Mouse (Mus musculus) heart, embryonic 14.5 days (tissue): ENCODE data around the gene Sh3bp4. TPM values are rescaled to one million over a fixed set of nuclear protein-coding genes. Genes with fewer than 3 reads are reported as not detected.
A peak's percentile ranks its signal among the peaks of the same experiment; 100 is the strongest.

ENCODE experiments used
- ATAC-seq: fragments of 200-750 bp; cut with Nextera tagmentation; 2 replicates; pipeline ENCODE4 v1.8.0; 2017; ENCODE audit warnings: low read depth, moderate TSS enrichment; ENCODE audit not compliant: insufficient number of reproducible peaks, insufficient read depth, low FRiP score
- H3K27ac ChIP-seq, 2 experiments: fragments of 200-500 bp in 1 of 2; fragments of 300-500 bp in 1 of 2; sonication (generic) in 1 of 2; replicated peaks in 1 of 2; 2 replicates each; pipeline ENCODE4 v1.5.1; 2012 to 2014; ENCODE audit warnings: low read depth in 2 of 2, low read length in 2 of 2, control low read depth in 1 of 2, mild to moderate bottlenecking in 1 of 2, mixed read lengths in 1 of 2; ENCODE audit not compliant: control insufficient read depth in 1 of 2, insufficient read depth in 1 of 2
- H3K27me3 ChIP-seq: fragments of 300-500 bp; sonication (generic); 2 replicates; pipeline ENCODE4 v1.6.1; 2014; ENCODE audit warnings: mild to moderate bottlenecking, low read length, control low read depth; ENCODE audit not compliant: control insufficient read depth, insufficient read depth
- H3K36me3 ChIP-seq: fragments of 300-500 bp; sonication (generic); 2 replicates; pipeline ENCODE4 v1.6.1; 2014; ENCODE audit warnings: mild to moderate bottlenecking, control low read depth, low read length, mixed read lengths; ENCODE audit not compliant: control insufficient read depth, insufficient read depth
- H3K4me1 ChIP-seq, 2 experiments: fragments of 200-500 bp in 1 of 2; fragments of 300-500 bp in 1 of 2; sonication (generic) in 1 of 2; 2 replicates each; pipeline ENCODE4 v1.6.1; 2012 to 2014; ENCODE audit warnings: low read length in 2 of 2, control low read depth in 1 of 2, mixed read lengths in 1 of 2; ENCODE audit not compliant: control insufficient read depth in 2 of 2, insufficient read depth in 2 of 2
- H3K4me2 ChIP-seq: fragments of 300-500 bp; sonication (generic); 2 replicates; pipeline ENCODE4 v1.6.1; 2014; ENCODE audit warnings: mild to moderate bottlenecking, low read length
- H3K4me3 ChIP-seq, 2 experiments: fragments of 200-500 bp in 1 of 2; fragments of 300-500 bp in 1 of 2; sonication (generic) in 1 of 2; 2 replicates each; pipeline ENCODE4 v1.5.1; 2012 to 2014; ENCODE audit warnings: low read length in 2 of 2, mild to moderate bottlenecking in 2 of 2, control low read depth in 1 of 2, low read depth in 1 of 2, moderate library complexity in 1 of 2; ENCODE audit not compliant: control insufficient read depth in 1 of 2, insufficient read depth in 1 of 2
- H3K9ac ChIP-seq: fragments of 300-500 bp; sonication (generic); 2 replicates; pipeline ENCODE4 v1.6.1; 2014; ENCODE audit warnings: mild to moderate bottlenecking, low read length
- H3K9me3 ChIP-seq: fragments of 300-500 bp; sonication (generic); 2 replicates; pipeline ENCODE4 v1.6.1; 2016; ENCODE audit warnings: low read length, control low read depth; ENCODE audit not compliant: control insufficient read depth
- WGBS: fragments of 180-500 bp; shearing (Covaris S2); extraction: QIAGEN DNeasy Blood & Tissue Kit; methylation state at CpG from one replicate; pipeline ENCODE4 v1.1.7; 2014; 5-methylcytosine and 5-hydroxymethylcytosine counted together
- polyA plus RNA-seq: library from polyadenylated mRNA; unstranded; fragments of >200 nt; fragmentation: Nextera tagmentation; extraction: Ambion mirVana; gene quantifications from 2 replicates; pipeline ENCODE4 v1.2.1, GENCODE M21; 2014

Gene Sh3bp4
- polyA plus RNA-seq, 1 experiment from 2014 or later: 17.2 TPM

DNA sequence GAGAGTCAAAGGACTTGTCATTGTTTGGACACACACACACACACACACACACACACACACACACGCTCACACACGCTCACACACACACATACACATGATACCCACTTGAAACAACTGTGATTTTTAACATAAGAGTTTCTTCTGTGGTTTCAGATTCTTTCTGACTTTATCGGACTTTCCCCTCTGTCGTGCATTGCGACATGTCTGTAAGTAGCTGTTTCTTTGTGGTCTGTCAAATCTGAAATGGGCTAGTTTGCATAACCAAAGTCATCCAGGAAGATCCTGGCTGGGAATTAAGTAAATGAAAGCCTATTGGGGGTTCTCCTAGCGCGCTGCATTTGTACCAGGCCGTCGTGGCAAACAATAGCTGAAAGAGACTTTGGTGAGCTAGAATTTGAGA, 8.5 kb downstream of the Sh3bp4 start:
- WGBS: 60% methylated on average over 9 of the region's 9 CpGs
- Histone ChIP-seq H3K27me3 (no peaks in the 10 kb centered on the region), H3K27ac (peak overlapping the region; percentile 30 to 75; a peak in 3 of 4 replicates), H3K4me2 (peak overlapping the region; percentile 24), H3K9ac (no peak overlapping the region), H3K4me3 (no peak overlapping the region), H3K36me3 (no peaks in the 10 kb centered on the region), H3K4me1 (peaks cover 34 to 80% of the 10 kb centered on the region in 2 experiments), H3K9me3 (no peaks in the 10 kb centered on the region)
- ATAC-seq: no peak

DNA sequence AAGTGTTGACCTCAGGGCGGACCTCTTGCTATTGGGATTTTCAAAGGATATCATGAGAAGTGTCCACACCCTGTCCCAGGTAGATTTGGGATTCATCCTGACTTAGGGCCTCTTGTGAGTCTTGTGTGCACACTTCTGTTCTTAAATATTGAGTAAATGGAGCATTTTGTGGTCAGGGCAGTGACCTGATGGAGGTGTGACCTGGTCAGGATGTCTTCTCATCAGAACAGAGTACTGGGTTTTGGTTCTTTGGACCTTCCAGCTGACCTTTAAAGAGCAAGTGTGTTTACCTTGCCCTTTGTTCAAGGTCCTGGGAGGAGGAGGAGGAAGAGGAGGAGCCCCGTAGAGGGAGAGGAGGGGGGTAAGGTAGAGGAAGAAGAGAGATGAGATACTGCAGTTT, 9.0 kb downstream of the Sh3bp4 start:
- ATAC-seq: no peak
- no peaks in the 10 kb centered on the region for H3K36me3 ChIP-seq
- WGBS: 57% methylated on average over 2 of the region's 2 CpGs
- peak overlapping the region; percentile 41; the same call in 1 of the 2 replicates for H3K9ac ChIP-seq
- no peak overlapping the region for H3K4me2 ChIP-seq
- no peaks in the 10 kb centered on the region for H3K27me3 ChIP-seq
- peaks cover 31 to 75% of the 10 kb centered on the region in 2 experiments for H3K4me1 ChIP-seq
- H3K27ac ChIP-seq: peak overlapping the region in 1 of 2 experiments; percentile 75; a peak in 2 of 4 replicates
- H3K4me3 ChIP-seq: no peak overlapping the region
- no peaks in the 10 kb centered on the region for H3K9me3 ChIP-seq

GRCm38 (mm10) chr1:89080371-89080770, 10.2 kb downstream of the Sh3bp4 start:
- Histone ChIP-seq H3K36me3 (no peaks in the 10 kb centered on the region), H3K4me3 (no peak overlapping the region), H3K27me3 (no peaks in the 10 kb centered on the region), H3K27ac (no peak overlapping the region), H3K4me2 (no peak overlapping the region), H3K9ac (no peak overlapping the region), H3K9me3 (no peaks in the 10 kb centered on the region), H3K4me1 (peaks cover 23 to 64% of the 10 kb centered on the region in 2 experiments)
- WGBS: 72% methylated on average over 8 of the region's 8 CpGs
- ATAC-seq: no peak

- H3K4me1 ChIP-seq: peaks cover 23 to 63% of the 10 kb centered on the region in 2 experiments
- 75% methylated on average over 5 of the region's 5 CpGs for WGBS
- no peak for ATAC-seq
Measured at GRCm38 (mm10) chr1:89080795-89081194, 10.6 kb downstream of the Sh3bp4 start.

GRCm38 (mm10) chr1:89081371-89081770, 11.2 kb downstream of the Sh3bp4 start:
- Histone ChIP-seq H3K9ac (no peak overlapping the region), H3K4me1 (peaks cover 25 to 62% of the 10 kb centered on the region in 2 experiments), H3K4me2 (no peak overlapping the region), H3K27me3 (no peaks in the 10 kb centered on the region), H3K4me3 (no peak overlapping the region), H3K27ac (no peak overlapping the region), H3K9me3 (no peaks in the 10 kb centered on the region), H3K36me3 (no peaks in the 10 kb centered on the region)
- no peak for ATAC-seq
- WGBS: 76% methylated on average over 4 of the region's 4 CpGs

More at GRCm38 (mm10) chr1:89080795-89081194, 10.6 kb downstream of the Sh3bp4 start:
- Histone ChIP-seq H3K4me2 (no peak overlapping the region), H3K9ac (no peak overlapping the region), H3K36me3 (no peaks in the 10 kb centered on the region), H3K9me3 (no peaks in the 10 kb centered on the region), H3K27me3 (no peaks in the 10 kb centered on the region), H3K4me3 (no peak overlapping the region), H3K27ac (no peak overlapping the region)

DNA sequence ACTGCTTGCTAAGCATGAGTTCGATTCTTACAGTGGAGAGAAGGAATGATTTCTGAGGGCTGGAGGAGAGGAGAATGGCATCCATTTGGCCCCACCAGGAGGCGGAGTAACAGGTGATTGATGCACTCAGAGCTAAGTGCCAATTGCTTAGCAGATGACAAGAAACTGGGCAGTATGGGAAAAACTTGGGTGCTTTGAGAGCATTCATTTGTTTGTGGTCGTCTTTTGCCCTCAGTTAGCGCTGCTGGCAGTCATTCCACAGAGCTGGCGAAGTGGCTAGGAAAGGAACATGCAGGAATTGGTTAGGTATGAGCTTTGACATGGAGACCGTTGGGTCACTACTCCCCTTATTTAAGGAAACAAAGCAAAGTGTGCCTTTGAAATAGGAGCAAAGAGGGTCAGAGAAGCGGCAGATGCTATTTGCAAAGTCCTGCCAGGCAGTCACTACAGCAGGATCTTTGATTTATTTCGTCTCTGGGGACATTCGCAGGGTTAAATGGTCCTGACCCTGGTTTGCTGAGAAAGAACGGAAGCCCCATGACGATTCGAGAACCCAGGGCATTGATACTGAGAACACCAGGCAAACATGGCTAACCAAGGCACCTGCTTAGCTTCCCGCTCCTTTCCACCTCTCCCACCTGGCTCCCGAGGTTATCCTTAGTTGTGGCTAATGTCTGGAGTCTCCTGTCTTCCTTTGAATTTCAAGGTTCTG, 12.1 kb downstream of the Sh3bp4 start:
- H3K9me3 ChIP-seq: no peaks in the 10 kb centered on the region
- peaks cover 28 to 62% of the 10 kb centered on the region in 2 experiments for H3K4me1 ChIP-seq
- no peaks in the 10 kb centered on the region for H3K27me3 ChIP-seq
- H3K36me3 ChIP-seq: no peaks in the 10 kb centered on the region
- H3K4me3 ChIP-seq: no peak overlapping the region
- H3K27ac ChIP-seq: no peak overlapping the region
- H3K9ac ChIP-seq: no peak overlapping the region
- H3K4me2 ChIP-seq: no peak overlapping the region
- WGBS: 75% methylated on average over 14 of the region's 14 CpGs
- no peak for ATAC-seq

GRCm38 (mm10) chr1:89086575-89087153, 16.4 kb downstream of the Sh3bp4 start:
- peaks cover 41 to 61% of the 10 kb centered on the region in 2 experiments for H3K4me1 ChIP-seq

More at GRCm38 (mm10) chr1:89086575-89087153, 16.4 kb downstream of the Sh3bp4 start:
- H3K9ac ChIP-seq: no peak overlapping the region; the same call in 1 of the 2 replicates
- no peak overlapping the region for H3K4me2 ChIP-seq
- ATAC-seq: no peak
- no peaks in the 10 kb centered on the region for H3K9me3 ChIP-seq
- 71% methylated on average over 9 of the region's 9 CpGs for WGBS
- no peaks in the 10 kb centered on the region for H3K27me3 ChIP-seq
- no peak overlapping the region for H3K27ac ChIP-seq
- no peak overlapping the region for H3K4me3 ChIP-seq
- no peaks in the 10 kb centered on the region for H3K36me3 ChIP-seq
